Mouse (Mus musculus) embryonic fibroblast, embryonic 13.5 days (primary cell): ENCODE measurements around the gene Tnpo3.

Experiments used
- CTCF ChIP-seq: IDR thresholded peaks from 2 replicates; pipeline ENCODE4 v1.5.1; 2011; ENCODE audit warnings: mild to moderate bottlenecking, control low read depth, low read length, moderate library complexity, borderline replicate concordance; ENCODE audit not compliant: insufficient read depth
- POLR2A ChIP-seq: IDR thresholded peaks from 2 replicates; pipeline ENCODE4 v1.6.1; 2011; ENCODE audit warnings: low read depth, mild to moderate bottlenecking, control low read depth, low read length, moderate library complexity

DNA sequence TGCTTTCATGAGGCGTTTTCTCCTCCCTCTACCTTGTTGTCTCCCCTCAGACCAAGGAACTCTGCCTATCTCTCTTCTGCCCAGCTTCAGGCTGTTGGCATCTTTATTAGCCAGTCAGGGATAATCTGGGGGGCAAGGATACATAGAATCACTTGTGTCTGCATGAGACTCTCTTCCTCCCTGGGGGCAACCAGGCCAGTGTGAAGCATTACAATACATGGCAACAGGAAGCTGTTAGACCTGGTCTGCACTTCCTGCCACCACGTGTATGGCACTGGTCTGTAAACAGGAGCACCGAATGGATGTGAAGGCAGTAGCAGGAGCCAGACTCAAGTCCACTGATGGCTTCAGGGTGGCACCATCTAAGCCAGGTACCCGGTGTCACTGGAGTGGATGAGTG, 79.6 kb downstream of the Tnpo3 start:
- no peak for TF ChIP-seq CTCF
- no peak for TF ChIP-seq POLR2A
